Mouse (Mus musculus): ENCODE measurements at regions not wholly inside any gene's neighbourhood (a gene's known extent, or its start where the extent isn't known, plus 50 kb on each side); places are given as distances from the start of the nearest gene placed in this dataset.
"Not testable (repeated sequence)": the region's sequence is repeated elsewhere in the genome, so short reads cannot be mapped to it uniquely, and the experiment has no call there.

DNA sequence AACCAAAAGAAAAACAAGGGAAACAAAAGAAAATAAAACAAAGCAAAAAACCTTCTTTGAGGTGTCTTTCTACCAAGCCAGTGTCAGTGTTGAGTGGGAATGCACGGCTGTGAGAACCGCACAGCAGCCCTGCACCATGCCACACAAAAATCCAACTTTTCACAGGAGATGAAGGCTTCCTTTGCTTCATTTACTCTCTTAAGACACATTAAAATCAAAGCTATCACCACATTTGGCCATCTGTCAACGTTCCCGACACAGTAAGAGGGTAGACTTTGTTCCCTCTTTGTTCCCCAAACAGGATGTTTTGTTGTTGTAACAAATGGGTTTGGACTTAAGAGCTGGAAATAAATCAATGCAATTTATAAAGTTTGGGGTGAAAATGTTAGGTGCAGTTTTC, 991.6 kb downstream of the Car8 start:
- WGBS = 81% methylated on average over 4 of the region's 4 CpGs
- no peaks in the 10 kb centered on the region for H3K4me1 ChIP-seq (ENCODE audit: control insufficient read depth, insufficient read depth, low read length)
- H3K27ac ChIP-seq (ENCODE audit: control insufficient read depth, insufficient read depth, low read depth, low read length, poor library complexity) = no peak overlapping the region
- H3K4me3 ChIP-seq (replicated peaks; ENCODE audit: control insufficient read depth, low read depth, low read length) = no peak overlapping the region
- TF ChIP-seq CTCF (IDR thresholded peaks at IDR 0.05; ENCODE audit: control insufficient read depth, insufficient read depth, low read length) = no peak
- no peak for TF ChIP-seq POLR2A (IDR thresholded peaks at IDR 0.05; ENCODE audit: borderline replicate concordance, control insufficient read depth, low read depth, low read length)

DNA sequence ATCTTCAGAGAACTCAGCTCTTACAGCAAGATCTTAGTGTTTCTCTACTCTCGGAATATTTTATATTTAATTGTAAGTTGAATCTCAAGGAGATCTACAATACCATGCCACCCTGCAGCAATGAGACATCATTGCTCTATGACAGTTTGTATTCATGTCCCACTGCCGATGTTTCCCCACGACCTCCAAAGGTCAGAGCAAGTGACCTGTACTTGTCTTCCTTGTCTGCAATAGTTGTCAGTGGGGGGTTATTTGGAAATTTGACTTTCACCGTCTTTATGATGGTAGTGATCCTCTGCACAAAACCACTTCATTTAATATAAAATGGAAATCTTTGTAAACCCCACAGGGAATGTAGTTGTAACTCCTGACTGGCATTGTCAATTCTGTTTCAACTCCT, 992.0 kb downstream of the Car8 start:
- Histone ChIP-seq H3K4me3 (replicated peaks; ENCODE audit: control insufficient read depth, low read depth, low read length) (no peak overlapping the region), H3K27ac (ENCODE audit: control insufficient read depth, insufficient read depth, low read depth, low read length, poor library complexity) (no peak overlapping the region)
- 88% methylated on average over 4 of the region's 4 CpGs for WGBS

DNA sequence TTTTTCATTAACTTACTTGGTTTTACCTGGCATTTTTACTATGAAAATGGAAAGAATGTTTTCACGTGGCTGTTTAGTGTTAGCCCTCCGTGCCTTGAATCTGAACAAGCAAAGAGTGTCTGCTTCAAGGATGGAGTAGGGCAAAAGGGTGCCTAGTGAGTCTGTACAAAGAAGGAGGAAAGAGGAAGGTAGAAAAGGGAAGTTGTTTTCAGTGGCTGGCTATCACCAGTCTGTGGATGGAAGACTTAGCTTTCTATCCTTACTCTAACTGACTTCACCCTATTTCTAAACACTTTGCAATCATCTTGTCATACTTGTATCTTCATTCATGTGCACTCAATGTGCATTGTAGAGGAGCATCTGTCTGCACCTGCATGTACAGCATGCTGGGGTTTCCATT, 993.2 kb downstream of the Car8 start:
- no peak for TF ChIP-seq POLR2A (IDR thresholded peaks at IDR 0.05; ENCODE audit: borderline replicate concordance, control insufficient read depth, low read depth, low read length)
- no peak for TF ChIP-seq CTCF (IDR thresholded peaks at IDR 0.05; ENCODE audit: control insufficient read depth, insufficient read depth, low read length)
- WGBS = 9% methylated on average over 2 of the region's 2 CpGs
- Histone ChIP-seq H3K4me1 (ENCODE audit: control insufficient read depth, insufficient read depth, low read length) (no peaks in the 10 kb centered on the region), H3K27ac (ENCODE audit: control insufficient read depth, insufficient read depth, low read depth, low read length, poor library complexity) (no peak overlapping the region), H3K4me3 (replicated peaks; ENCODE audit: control insufficient read depth, low read depth, low read length) (no peak overlapping the region)

More for the DNA sequence above, 992.0 kb downstream of the Car8 start:
- no peak for TF ChIP-seq POLR2A (IDR thresholded peaks at IDR 0.05; ENCODE audit: borderline replicate concordance, control insufficient read depth, low read depth, low read length)
- TF ChIP-seq CTCF (IDR thresholded peaks at IDR 0.05; ENCODE audit: control insufficient read depth, insufficient read depth, low read length) = no peak
- H3K4me1 ChIP-seq (ENCODE audit: control insufficient read depth, insufficient read depth, low read length) = no peaks in the 10 kb centered on the region

DNA sequence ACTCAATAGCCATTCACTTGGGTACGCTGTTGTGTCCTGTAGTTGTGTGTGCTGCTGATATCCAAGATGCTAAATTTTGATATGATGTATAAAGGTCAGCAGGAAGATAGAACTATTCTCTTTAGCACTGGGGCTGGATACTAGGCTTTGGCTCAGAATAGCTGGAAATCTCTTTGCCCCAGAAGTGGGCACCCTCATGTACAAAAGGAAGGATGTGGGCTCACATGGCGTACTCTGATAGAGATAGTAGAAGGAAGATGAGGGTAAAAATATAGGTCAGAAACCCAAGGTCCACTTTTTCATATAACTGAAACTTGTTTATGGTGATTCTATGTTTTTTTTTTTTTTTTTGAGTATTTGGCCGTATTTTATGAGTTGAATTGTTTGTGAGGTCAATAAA, 1001.0 kb downstream of the Car8 start:
- H3K4me3 ChIP-seq (replicated peaks; ENCODE audit: control insufficient read depth, low read depth, low read length) = no peak overlapping the region
- no peak overlapping the region for H3K27ac ChIP-seq (ENCODE audit: control insufficient read depth, insufficient read depth, low read depth, low read length, poor library complexity)
- H3K4me1 ChIP-seq (ENCODE audit: control insufficient read depth, insufficient read depth, low read length) = no peaks in the 10 kb centered on the region
- 24% methylated on average over 3 of the region's 3 CpGs for WGBS
- TF ChIP-seq CTCF (IDR thresholded peaks at IDR 0.05; ENCODE audit: control insufficient read depth, insufficient read depth, low read length) (no peak), POLR2A (IDR thresholded peaks at IDR 0.05; ENCODE audit: borderline replicate concordance, control insufficient read depth, low read depth, low read length) (no peak)

DNA sequence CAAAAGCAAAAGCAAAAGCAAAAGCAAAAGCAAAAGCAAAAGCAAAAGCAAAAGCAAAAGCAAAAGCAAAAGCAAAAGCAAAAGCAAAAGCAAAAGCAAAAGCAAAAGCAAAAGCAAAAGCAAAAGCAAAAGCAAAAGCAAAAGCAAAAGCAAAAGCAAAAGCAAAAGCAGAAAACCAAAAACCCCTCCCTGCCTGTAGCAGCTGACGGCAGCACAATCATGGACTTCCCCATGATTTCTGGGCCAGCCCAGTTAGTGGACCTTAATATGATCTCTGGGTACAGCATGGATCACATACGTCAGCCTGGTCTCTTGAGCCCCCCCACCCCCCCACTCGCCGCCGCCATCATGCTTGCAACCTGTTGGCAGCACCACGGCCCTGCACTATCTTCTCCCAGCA, 1004.3 kb downstream of the Car8 start:
- H3K4me3 ChIP-seq (replicated peaks; ENCODE audit: control insufficient read depth, low read depth, low read length); H3K27ac ChIP-seq (ENCODE audit: control insufficient read depth, insufficient read depth, low read depth, low read length, poor library complexity); H3K4me1 ChIP-seq (ENCODE audit: control insufficient read depth, insufficient read depth, low read length): not testable (repeated sequence)
- 88% methylated on average over 6 of the region's 6 CpGs for WGBS

DNA sequence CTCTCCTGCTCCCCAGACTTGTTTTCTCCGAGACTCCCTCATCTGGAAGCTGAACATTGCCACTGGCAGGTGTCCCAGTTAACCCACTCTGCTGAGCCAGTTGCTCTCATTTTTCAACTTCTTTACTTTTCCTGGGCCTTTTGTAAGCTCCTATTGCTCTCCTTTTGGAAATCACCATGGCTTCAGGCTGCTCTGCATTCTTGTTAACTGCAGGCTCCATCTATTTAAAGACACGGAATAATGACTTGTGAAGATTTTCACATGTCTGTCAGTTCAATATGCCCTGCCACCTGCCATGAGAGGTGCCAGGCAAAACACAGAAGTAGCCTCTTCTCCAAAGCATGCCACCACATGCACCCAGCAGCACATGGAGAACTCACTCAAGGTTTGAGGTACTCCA, 1009.9 kb downstream of the Car8 start:
- WGBS = 71% methylated on average over 2 of the region's 2 CpGs
- H3K4me1 ChIP-seq (ENCODE audit: control insufficient read depth, insufficient read depth, low read length) = no peaks in the 10 kb centered on the region
- TF ChIP-seq POLR2A (IDR thresholded peaks at IDR 0.05; ENCODE audit: borderline replicate concordance, control insufficient read depth, low read depth, low read length) (no peak), CTCF (IDR thresholded peaks at IDR 0.05; ENCODE audit: control insufficient read depth, insufficient read depth, low read length) (no peak)
- H3K27ac ChIP-seq (ENCODE audit: control insufficient read depth, insufficient read depth, low read depth, low read length, poor library complexity) = no peak overlapping the region
- H3K4me3 ChIP-seq (replicated peaks; ENCODE audit: control insufficient read depth, low read depth, low read length) = no peak overlapping the region

DNA sequence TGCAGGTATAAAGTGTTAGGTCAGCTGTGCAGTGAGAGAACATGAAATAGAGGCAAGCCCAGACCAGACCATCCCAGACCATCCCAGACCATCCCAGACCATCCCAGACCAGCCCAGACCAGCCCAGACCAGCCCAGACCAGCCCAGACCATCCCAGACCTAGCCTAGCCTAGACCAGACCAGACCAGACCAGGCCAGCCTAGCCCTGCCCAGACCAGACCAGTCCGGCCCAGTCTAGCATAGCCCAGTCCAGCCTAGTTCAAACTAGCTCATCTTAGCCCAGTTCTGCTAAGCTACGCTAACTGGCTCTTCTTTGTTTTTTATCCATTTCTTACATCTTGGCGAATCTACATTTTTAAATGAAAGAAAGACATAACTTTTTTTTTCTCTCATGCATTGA, 1015.9 kb downstream of the Car8 start:
- no peaks in the 10 kb centered on the region for H3K4me1 ChIP-seq (ENCODE audit: control insufficient read depth, insufficient read depth, low read length)
- no peak overlapping the region for H3K4me3 ChIP-seq (replicated peaks; ENCODE audit: control insufficient read depth, low read depth, low read length)
- no peak for TF ChIP-seq POLR2A (IDR thresholded peaks at IDR 0.05; ENCODE audit: borderline replicate concordance, control insufficient read depth, low read depth, low read length)
- no peak for TF ChIP-seq CTCF (IDR thresholded peaks at IDR 0.05; ENCODE audit: control insufficient read depth, insufficient read depth, low read length)
- WGBS = 82% methylated on average over 3 of the region's 3 CpGs
- H3K27ac ChIP-seq (ENCODE audit: control insufficient read depth, insufficient read depth, low read depth, low read length, poor library complexity) = no peak overlapping the region

DNA sequence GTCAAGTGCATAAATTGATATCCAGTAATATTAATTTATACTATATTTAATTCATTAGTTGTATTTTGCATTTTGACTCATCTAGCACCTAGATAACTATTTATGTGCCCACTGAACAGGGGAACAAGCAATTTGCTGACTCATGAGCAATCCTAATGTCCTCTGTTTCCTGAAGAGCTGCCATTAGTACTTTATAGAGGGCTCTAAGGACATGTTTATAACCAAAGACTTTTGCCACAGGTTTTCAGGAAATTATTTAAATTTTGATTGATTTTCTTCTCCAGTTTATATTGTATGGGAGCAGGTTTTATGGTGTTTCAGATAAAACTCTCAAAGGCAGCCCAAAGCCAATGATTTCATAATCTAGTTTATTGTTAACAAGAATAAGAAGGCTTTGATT, 1018.4 kb downstream of the Car8 start:
- Histone ChIP-seq H3K4me1 (ENCODE audit: control insufficient read depth, insufficient read depth, low read length) (no peaks in the 10 kb centered on the region), H3K27ac (ENCODE audit: control insufficient read depth, insufficient read depth, low read depth, low read length, poor library complexity) (no peak overlapping the region), H3K4me3 (replicated peaks; ENCODE audit: control insufficient read depth, low read depth, low read length) (no peak overlapping the region)
- TF ChIP-seq POLR2A (IDR thresholded peaks at IDR 0.05; ENCODE audit: borderline replicate concordance, control insufficient read depth, low read depth, low read length) = no peak
- no peak for TF ChIP-seq CTCF (IDR thresholded peaks at IDR 0.05; ENCODE audit: control insufficient read depth, insufficient read depth, low read length)

DNA sequence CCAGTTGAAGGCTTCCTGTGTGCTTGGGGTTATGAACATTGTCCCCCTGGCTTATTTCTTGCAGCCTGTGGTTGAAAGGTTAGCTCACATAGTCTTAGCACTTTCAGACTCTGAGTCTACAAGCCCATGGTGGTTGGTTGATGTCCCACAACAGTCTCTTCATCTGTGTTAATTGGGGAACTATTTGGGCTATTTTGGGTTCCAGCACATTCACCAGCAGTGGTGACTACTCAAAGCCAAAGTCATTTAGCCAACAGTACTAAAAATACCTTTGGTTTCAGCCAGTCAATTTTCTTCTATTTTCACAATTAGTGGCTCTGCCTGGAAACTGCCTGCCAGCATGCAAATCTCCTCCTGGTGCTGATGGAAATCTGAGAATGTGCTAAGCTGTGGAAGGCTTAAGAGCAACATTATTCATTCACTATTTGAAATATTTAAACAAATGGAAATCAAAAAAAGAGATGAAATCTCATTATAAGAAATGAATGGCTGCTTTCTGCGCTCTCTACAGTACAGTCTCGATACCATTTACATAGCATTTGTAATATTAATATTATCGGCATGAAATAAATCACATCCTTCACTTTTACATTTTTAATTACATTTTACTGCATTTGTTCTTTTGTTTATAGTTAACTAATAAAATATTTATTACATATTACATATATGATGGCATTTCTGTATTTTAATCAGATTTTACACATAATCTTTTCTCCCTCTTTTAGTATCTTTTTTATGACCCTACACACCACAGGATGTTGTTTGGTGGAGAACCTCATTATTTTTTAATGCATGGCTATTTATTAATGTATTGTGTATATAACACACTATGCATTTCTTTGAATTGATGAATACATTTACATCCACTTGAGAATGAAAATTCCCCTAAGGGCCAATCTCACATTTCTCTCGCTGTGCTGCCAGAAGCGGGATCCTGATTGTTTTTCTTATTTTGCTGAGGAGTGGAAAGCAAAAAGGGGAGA, 1023.5 kb downstream of the Car8 start:
- H3K4me1 ChIP-seq (ENCODE audit: control insufficient read depth, insufficient read depth, low read length) = no peaks in the 10 kb centered on the region
- H3K27ac ChIP-seq (ENCODE audit: control insufficient read depth, insufficient read depth, low read depth, low read length, poor library complexity) = no peak overlapping the region
- WGBS = 84% methylated on average over 5 of the region's 5 CpGs
- no peak overlapping the region for H3K4me3 ChIP-seq (replicated peaks; ENCODE audit: control insufficient read depth, low read depth, low read length)
- no peak for TF ChIP-seq POLR2A (IDR thresholded peaks at IDR 0.05; ENCODE audit: borderline replicate concordance, control insufficient read depth, low read depth, low read length)
- TF ChIP-seq CTCF (IDR thresholded peaks at IDR 0.05; ENCODE audit: control insufficient read depth, insufficient read depth, low read length) = no peak

Data from bone marrow, adult 2 months (tissue).